Mouse (Mus musculus): ENCODE data around the gene Ppp1r3d. TPM values are rescaled to one million over a fixed set of nuclear protein-coding genes. Genes with fewer than 3 reads are reported as not detected.

The Ppp1r3d gene
- total RNA-seq, 1 experiment = 0.49 TPM

DNA sequence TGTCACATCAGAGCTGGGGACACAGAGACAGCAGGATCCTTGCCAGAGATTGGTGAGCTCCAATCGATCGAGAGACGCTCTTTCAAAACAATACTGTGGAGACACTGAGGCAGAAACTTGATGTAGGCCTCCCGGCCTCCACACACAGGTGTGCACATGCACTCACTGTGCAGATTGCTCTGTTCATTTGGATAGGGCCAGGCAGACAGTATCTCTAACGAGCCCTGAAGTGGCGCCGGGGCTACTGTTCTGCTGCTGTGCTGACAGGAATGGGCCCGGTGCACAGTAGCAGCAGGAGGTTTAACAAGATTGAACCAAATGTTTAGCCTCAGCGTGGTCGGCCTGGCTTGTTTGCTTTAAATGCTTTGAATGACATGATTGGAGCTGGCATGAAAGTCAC is 36.7 kb upstream of the Ppp1r3d start:
- DNase-seq (ENCODE audit: low read depth, low spot score) = no peak
- Histone ChIP-seq H3K4me1 (ENCODE audit: control insufficient read depth in 2 of 2, insufficient read depth in 2 of 2, low read length in 2 of 2, poor library complexity in 1 of 2) (no peaks in the 10 kb centered on the region), H3K4me3 (ENCODE audit: insufficient read depth in 1 of 2, low read depth in 1 of 2, low read length in 2 of 2, poor library complexity in 1 of 2, severe bottlenecking in 1 of 2) (no peak overlapping the region), H3K9me3 (ENCODE audit: control insufficient read depth, insufficient read depth, low read depth, low read length) (no peaks in the 10 kb centered on the region), H3K9ac (ENCODE audit: insufficient read depth, low read depth, low read length, poor library complexity, severe bottlenecking) (no peak overlapping the region), H3K36me3 (ENCODE audit: control insufficient read depth, insufficient read depth, low read length, poor library complexity, severe bottlenecking) (no peaks in the 10 kb centered on the region), H3K27ac (ENCODE audit: insufficient read depth, low read depth, low read length, poor library complexity, severe bottlenecking) (no peak overlapping the region)
- in situ Hi-C loops (cut with MboI; ENCODE audit: low sequenced_read_pairs in 2 of 2, unreplicated experiment in 2 of 2) = no loop called here
- no peak for TF ChIP-seq MAFK (IDR thresholded peaks at IDR 0.05; ENCODE audit: insufficient read depth, low read depth, low read length)
- TF ChIP-seq ZC3H11A (IDR thresholded peaks at IDR 0.05; ENCODE audit: borderline replicate concordance, low read depth, low read length) = no peak
- no peak for TF ChIP-seq CHD2 (IDR thresholded peaks at IDR 0.05; ENCODE audit: low read depth, low read length)
- TF ChIP-seq HCFC1 (IDR thresholded peaks at IDR 0.05; ENCODE audit: borderline replicate concordance, insufficient read depth, low read length) = no peak

GRCm38 (mm10) chr2:178450236-178450635 is 36.0 kb upstream of the Ppp1r3d start:
- no peaks in the 10 kb centered on the region for H3K36me3 ChIP-seq (ENCODE audit: control insufficient read depth, insufficient read depth, low read length, poor library complexity, severe bottlenecking)
- no peak overlapping the region for H3K27ac ChIP-seq (ENCODE audit: insufficient read depth, low read depth, low read length, poor library complexity, severe bottlenecking)
- in situ Hi-C loops (cut with MboI; ENCODE audit: low sequenced_read_pairs in 2 of 2, unreplicated experiment in 2 of 2) = no loop called here
- no peaks in the 10 kb centered on the region for H3K9me3 ChIP-seq (ENCODE audit: control insufficient read depth, insufficient read depth, low read depth, low read length)
- no peaks in the 10 kb centered on the region for H3K4me1 ChIP-seq (ENCODE audit: control insufficient read depth in 2 of 2, insufficient read depth in 2 of 2, low read length in 2 of 2, poor library complexity in 1 of 2)
- TF ChIP-seq HCFC1 (IDR thresholded peaks at IDR 0.05; ENCODE audit: borderline replicate concordance, insufficient read depth, low read length) (no peak), MAFK (IDR thresholded peaks at IDR 0.05; ENCODE audit: insufficient read depth, low read depth, low read length) (no peak), ZNF384 (IDR thresholded peaks at IDR 0.05; ENCODE audit: low read depth, low read length) (no peak), CHD2 (IDR thresholded peaks at IDR 0.05; ENCODE audit: low read depth, low read length) (no peak), ZC3H11A (IDR thresholded peaks at IDR 0.05; ENCODE audit: borderline replicate concordance, low read depth, low read length) (no peak)
- no peak overlapping the region for H3K9ac ChIP-seq (ENCODE audit: insufficient read depth, low read depth, low read length, poor library complexity, severe bottlenecking)
- no peak for DNase-seq (ENCODE audit: low read depth, low spot score)
- no peak overlapping the region for H3K4me3 ChIP-seq (ENCODE audit: insufficient read depth in 1 of 2, low read depth in 1 of 2, low read length in 2 of 2, poor library complexity in 1 of 2, severe bottlenecking in 1 of 2)

DNA sequence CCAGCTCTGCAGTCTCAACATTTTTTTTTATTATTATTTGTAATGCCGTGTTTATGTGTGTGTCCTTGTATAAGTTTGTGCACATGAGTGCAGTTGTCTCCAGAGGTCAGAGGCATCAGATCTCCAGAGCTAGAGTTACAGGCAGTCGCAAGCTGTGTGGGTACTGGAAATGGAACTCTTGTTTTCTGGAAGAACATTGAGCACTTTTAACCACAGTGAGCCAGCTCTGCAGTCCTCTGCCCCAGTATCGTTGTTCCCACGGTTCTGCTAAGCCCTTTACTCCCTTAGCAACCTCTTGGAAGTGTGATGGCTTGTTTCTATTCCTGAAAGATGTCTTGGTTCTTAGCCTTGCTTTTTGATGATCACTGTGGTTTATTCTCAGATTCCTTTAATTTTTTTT is 35.1 kb upstream of the Ppp1r3d start:
- H3K27ac ChIP-seq (ENCODE audit: insufficient read depth, low read depth, low read length, poor library complexity, severe bottlenecking) = no peak overlapping the region
- no peak for TF ChIP-seq HCFC1 (IDR thresholded peaks at IDR 0.05; ENCODE audit: borderline replicate concordance, insufficient read depth, low read length)
- TF ChIP-seq ZC3H11A (IDR thresholded peaks at IDR 0.05; ENCODE audit: borderline replicate concordance, low read depth, low read length) = no peak
- no peak for TF ChIP-seq MAFK (IDR thresholded peaks at IDR 0.05; ENCODE audit: insufficient read depth, low read depth, low read length)
- no peak for TF ChIP-seq ZNF384 (IDR thresholded peaks at IDR 0.05; ENCODE audit: low read depth, low read length)
- no peak for TF ChIP-seq CHD2 (IDR thresholded peaks at IDR 0.05; ENCODE audit: low read depth, low read length)
- H3K4me1 ChIP-seq (ENCODE audit: control insufficient read depth in 2 of 2, insufficient read depth in 2 of 2, low read length in 2 of 2, poor library complexity in 1 of 2) = no peaks in the 10 kb centered on the region
- no peak overlapping the region for H3K9ac ChIP-seq (ENCODE audit: insufficient read depth, low read depth, low read length, poor library complexity, severe bottlenecking)
- no peaks in the 10 kb centered on the region for H3K9me3 ChIP-seq (ENCODE audit: control insufficient read depth, insufficient read depth, low read depth, low read length)
- no peak for DNase-seq (ENCODE audit: low read depth, low spot score)
- in situ Hi-C loops (cut with MboI; ENCODE audit: low sequenced_read_pairs in 2 of 2, unreplicated experiment in 2 of 2) = no loop called here
- H3K36me3 ChIP-seq (ENCODE audit: control insufficient read depth, insufficient read depth, low read length, poor library complexity, severe bottlenecking) = no peaks in the 10 kb centered on the region
- no peak overlapping the region for H3K4me3 ChIP-seq (ENCODE audit: insufficient read depth in 1 of 2, low read depth in 1 of 2, low read length in 2 of 2, poor library complexity in 1 of 2, severe bottlenecking in 1 of 2)

DNA sequence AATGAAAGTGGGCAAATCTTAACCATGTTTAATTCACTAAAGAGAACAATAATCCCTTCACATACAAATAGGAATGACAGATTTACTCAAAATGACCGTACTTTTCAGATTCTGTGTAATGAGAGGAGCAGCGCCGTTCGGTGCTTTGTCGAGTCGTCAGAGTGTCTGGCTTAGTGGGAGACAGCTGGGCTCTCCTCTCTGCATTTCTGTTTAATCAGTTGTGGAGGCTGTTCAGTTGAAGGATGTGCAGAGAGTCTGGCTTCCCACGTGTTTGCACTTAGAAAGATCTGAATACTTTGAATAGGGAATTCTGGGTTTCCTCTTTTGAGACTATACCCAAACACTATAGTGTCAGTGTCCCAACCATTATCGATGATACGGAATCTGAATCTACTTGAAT is 23.0 kb upstream of the Ppp1r3d start:
- Histone ChIP-seq H3K9me3 (ENCODE audit: control insufficient read depth, insufficient read depth, low read depth, low read length) (no peaks in the 10 kb centered on the region), H3K36me3 (ENCODE audit: control insufficient read depth, insufficient read depth, low read length, poor library complexity, severe bottlenecking) (no peaks in the 10 kb centered on the region), H3K4me3 (ENCODE audit: insufficient read depth in 1 of 2, low read depth in 1 of 2, low read length in 2 of 2, poor library complexity in 1 of 2, severe bottlenecking in 1 of 2) (no peak overlapping the region), H3K4me1 (ENCODE audit: control insufficient read depth in 2 of 2, insufficient read depth in 2 of 2, low read length in 2 of 2, poor library complexity in 1 of 2) (no peaks in the 10 kb centered on the region), H3K27ac (ENCODE audit: insufficient read depth, low read depth, low read length, poor library complexity, severe bottlenecking) (no peak overlapping the region), H3K9ac (ENCODE audit: insufficient read depth, low read depth, low read length, poor library complexity, severe bottlenecking) (no peak overlapping the region)
- in situ Hi-C loops (cut with MboI; ENCODE audit: low sequenced_read_pairs in 2 of 2, unreplicated experiment in 2 of 2) = no loop called here
- no peak for DNase-seq (ENCODE audit: low read depth, low spot score)
- TF ChIP-seq ZNF384 (IDR thresholded peaks at IDR 0.05; ENCODE audit: low read depth, low read length) (no peak), CHD2 (IDR thresholded peaks at IDR 0.05; ENCODE audit: low read depth, low read length) (no peak), MAFK (IDR thresholded peaks at IDR 0.05; ENCODE audit: insufficient read depth, low read depth, low read length) (no peak), ZC3H11A (IDR thresholded peaks at IDR 0.05; ENCODE audit: borderline replicate concordance, low read depth, low read length) (no peak), HCFC1 (IDR thresholded peaks at IDR 0.05; ENCODE audit: borderline replicate concordance, insufficient read depth, low read length) (no peak)

GRCm38 (mm10) chr2:178433903-178434302 is 19.6 kb upstream of the Ppp1r3d start:
- TF ChIP-seq ZC3H11A (IDR thresholded peaks at IDR 0.05; ENCODE audit: borderline replicate concordance, low read depth, low read length) = no peak
- no peak for TF ChIP-seq ZNF384 (IDR thresholded peaks at IDR 0.05; ENCODE audit: low read depth, low read length)
- TF ChIP-seq MAFK (IDR thresholded peaks at IDR 0.05; ENCODE audit: insufficient read depth, low read depth, low read length) = no peak
- in situ Hi-C loops (cut with MboI; ENCODE audit: low sequenced_read_pairs in 2 of 2, unreplicated experiment in 2 of 2) = no loop called here
- Histone ChIP-seq H3K4me1 (ENCODE audit: control insufficient read depth in 2 of 2, insufficient read depth in 2 of 2, low read length in 2 of 2, poor library complexity in 1 of 2) (no peaks in the 10 kb centered on the region), H3K36me3 (ENCODE audit: control insufficient read depth, insufficient read depth, low read length, poor library complexity, severe bottlenecking) (no peaks in the 10 kb centered on the region), H3K9ac (ENCODE audit: insufficient read depth, low read depth, low read length, poor library complexity, severe bottlenecking) (no peak overlapping the region), H3K27ac (ENCODE audit: insufficient read depth, low read depth, low read length, poor library complexity, severe bottlenecking) (no peak overlapping the region), H3K4me3 (ENCODE audit: insufficient read depth in 1 of 2, low read depth in 1 of 2, low read length in 2 of 2, poor library complexity in 1 of 2, severe bottlenecking in 1 of 2) (no peak overlapping the region), H3K9me3 (ENCODE audit: control insufficient read depth, insufficient read depth, low read depth, low read length) (no peaks in the 10 kb centered on the region)
- DNase-seq (ENCODE audit: low read depth, low spot score) = no peak
